Mouse (Mus musculus) 3134 (cell line): ENCODE results near the gene Sdk2.

ENCODE experiments used
- DNase-seq: peaks from one replicate; pipeline ENCODE4 v3.0.0-alpha.2; 2011; ENCODE audit warnings: low spot score; ENCODE audit not compliant: insufficient read length; ENCODE audit errors: extremely low read depth

Gene Sdk2

GRCm38 (mm10) chr11:114047887-114048331 is 18.9 kb downstream of the Sdk2 start:
- no peak for DNase-seq

GRCm38 (mm10) chr11:114046927-114047326 is 19.9 kb downstream of the Sdk2 start:
- no peak for DNase-seq

GRCm38 (mm10) chr11:114044373-114044772 is 22.5 kb downstream of the Sdk2 start:
- DNase-seq, result no peak

- DNase-seq, result no peak
Measured at GRCm38 (mm10) chr11:114043530-114043929, 23.3 kb downstream of the Sdk2 start.

- DNase-seq, result no peak
Measured at GRCm38 (mm10) chr11:114040391-114041035, 26.3 kb downstream of the Sdk2 start.

GRCm38 (mm10) chr11:114038036-114038435 is 28.8 kb downstream of the Sdk2 start:
- DNase-seq, result no peak

GRCm38 (mm10) chr11:114031491-114031890 is 35.4 kb downstream of the Sdk2 start:
- no peak for DNase-seq

GRCm38 (mm10) chr11:114030214-114030613 is 36.6 kb downstream of the Sdk2 start:
- DNase-seq, result no peak

- DNase-seq, result no peak
Measured at GRCm38 (mm10) chr11:114028512-114028911, 38.3 kb downstream of the Sdk2 start.

- no peak for DNase-seq
Measured at GRCm38 (mm10) chr11:114028021-114028420, 38.8 kb downstream of the Sdk2 start.

GRCm38 (mm10) chr11:114025056-114025455 is 41.8 kb downstream of the Sdk2 start:
- no peak for DNase-seq

- no peak for DNase-seq
Measured at GRCm38 (mm10) chr11:114023965-114024364, 42.9 kb downstream of the Sdk2 start.

GRCm38 (mm10) chr11:114022166-114022565 is 44.7 kb downstream of the Sdk2 start:
- DNase-seq, result no peak

GRCm38 (mm10) chr11:114019087-114019486 is 47.8 kb downstream of the Sdk2 start:
- DNase-seq, result no peak

- peak; percentile 27 for DNase-seq
Measured at GRCm38 (mm10) chr11:114016889-114017392, 49.9 kb downstream of the Sdk2 start.

- no peak for DNase-seq
Measured at GRCm38 (mm10) chr11:114016108-114016888, 50.5 kb downstream of the Sdk2 start.

GRCm38 (mm10) chr11:114011523-114011922 is 55.3 kb downstream of the Sdk2 start:
- DNase-seq, result no peak

- DNase-seq, result no peak
Measured at GRCm38 (mm10) chr11:114005879-114006278, 61.0 kb downstream of the Sdk2 start.

- no peak for DNase-seq
Measured at GRCm38 (mm10) chr11:114004651-114005050, 62.2 kb downstream of the Sdk2 start.

- no peak for DNase-seq
Measured at GRCm38 (mm10) chr11:114003195-114003594, 63.7 kb downstream of the Sdk2 start.

- DNase-seq, result no peak
Measured at GRCm38 (mm10) chr11:114000051-114000450, 66.8 kb downstream of the Sdk2 start.

- DNase-seq, result no peak
Measured at GRCm38 (mm10) chr11:113998702-113999101, 68.1 kb downstream of the Sdk2 start.
